Mouse (Mus musculus): Measurements from ENCODE around the gene Ube2q2. TPM values are rescaled to one million over a fixed set of nuclear protein-coding genes. Genes with fewer than 3 reads are reported as not detected.

Ube2q2 gene
- total and polyA plus RNA-seq, 3 experiments, result 7.8 to 29.5 (median 25.3) TPM

DNA sequence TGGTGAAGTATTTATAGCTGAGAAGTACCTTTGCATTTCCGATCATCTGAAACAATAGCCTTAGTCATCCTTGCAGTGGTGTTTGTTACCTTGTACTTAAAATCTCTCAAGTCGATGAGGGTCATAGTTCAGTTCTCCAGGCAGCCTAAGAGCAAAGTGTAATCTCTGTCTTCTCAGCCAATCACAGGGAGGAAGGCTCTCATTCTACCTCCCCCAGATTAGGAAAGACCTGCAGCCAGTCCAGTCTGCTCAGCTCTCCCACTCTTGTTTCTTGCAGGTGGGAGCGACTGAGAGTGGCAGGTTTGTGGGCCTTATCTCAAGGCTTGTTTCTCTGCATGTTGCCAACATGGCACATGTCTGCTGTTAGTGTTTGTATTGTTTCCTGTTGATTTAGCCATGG lies 66.4 kb downstream of the Ube2q2 start:
- no peak for DNase-seq
- peaks cover 3% of the 10 kb centered on the region for H3K4me1 ChIP-seq (ENCODE audit: control insufficient read depth, insufficient read depth, low read length)
- H3K27me3 ChIP-seq (ENCODE audit: control insufficient read depth, insufficient read depth, low read length), result no peaks in the 10 kb centered on the region
- 72% methylated on average over 3 of the region's 3 CpGs for WGBS
- peaks cover 49% of the 10 kb centered on the region for H3K36me3 ChIP-seq (ENCODE audit: control insufficient read depth, insufficient read depth, low read length)
- peaks cover 7% of the 10 kb centered on the region for H3K79me2 ChIP-seq (replicated peaks; ENCODE audit: control insufficient read depth, insufficient read depth, low read length)
- no peak for TF ChIP-seq EP300 (IDR thresholded peaks at IDR 0.05; ENCODE audit: insufficient read depth, low read depth, low read length)
- no peak for TF ChIP-seq CTCF (IDR thresholded peaks at IDR 0.05)
- no peak for TF ChIP-seq POLR2A (IDR thresholded peaks at IDR 0.05; ENCODE audit: insufficient read depth, low read depth, low read length)
- intact Hi-C loops (cut with DNase I), result no loop called here
- no peak overlapping the region for H3K9ac ChIP-seq (ENCODE audit: low read depth, low read length)
- H3K4me3 ChIP-seq, result no peak overlapping the region
- H3K27ac ChIP-seq, result no peak overlapping the region

DNA sequence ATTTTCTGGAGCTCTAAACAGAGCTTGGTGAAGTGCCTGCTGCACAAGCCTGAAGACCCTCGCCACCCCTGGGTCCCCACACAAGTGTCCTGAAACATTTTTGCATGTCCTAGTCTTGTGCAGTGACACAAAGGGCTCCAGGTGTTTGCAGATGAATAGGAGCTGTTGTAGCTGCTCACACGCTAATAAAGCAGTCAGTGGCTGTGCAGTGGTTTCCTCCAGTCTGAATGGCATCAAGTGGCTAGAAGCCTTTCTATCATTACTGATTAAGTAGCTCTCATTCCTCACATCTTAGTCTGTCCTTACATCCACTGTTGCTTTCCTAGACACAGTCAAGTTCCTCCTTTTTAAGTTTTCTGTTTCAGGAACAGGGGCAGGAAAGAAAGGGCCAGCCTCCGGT lies 67.0 kb downstream of the Ube2q2 start:
- H3K9ac ChIP-seq (ENCODE audit: low read depth, low read length), result no peak overlapping the region
- H3K4me1 ChIP-seq (ENCODE audit: control insufficient read depth, insufficient read depth, low read length), result peaks cover 3% of the 10 kb centered on the region
- no peak overlapping the region for H3K27ac ChIP-seq
- peaks cover 7% of the 10 kb centered on the region for H3K79me2 ChIP-seq (replicated peaks; ENCODE audit: control insufficient read depth, insufficient read depth, low read length)
- DNase-seq, result no peak
- TF ChIP-seq CTCF (IDR thresholded peaks at IDR 0.05) (no peak), EP300 (IDR thresholded peaks at IDR 0.05; ENCODE audit: insufficient read depth, low read depth, low read length) (no peak), POLR2A (IDR thresholded peaks at IDR 0.05; ENCODE audit: insufficient read depth, low read depth, low read length) (no peak)
- H3K36me3 ChIP-seq (ENCODE audit: control insufficient read depth, insufficient read depth, low read length), result peaks cover 43% of the 10 kb centered on the region
- intact Hi-C loops (cut with DNase I), result no loop called here
- no peaks in the 10 kb centered on the region for H3K27me3 ChIP-seq (ENCODE audit: control insufficient read depth, insufficient read depth, low read length)
- whole genome bisulfite sequencing, result 82% methylated on average over 3 of the region's 3 CpGs
- H3K4me3 ChIP-seq, result no peak overlapping the region

DNA sequence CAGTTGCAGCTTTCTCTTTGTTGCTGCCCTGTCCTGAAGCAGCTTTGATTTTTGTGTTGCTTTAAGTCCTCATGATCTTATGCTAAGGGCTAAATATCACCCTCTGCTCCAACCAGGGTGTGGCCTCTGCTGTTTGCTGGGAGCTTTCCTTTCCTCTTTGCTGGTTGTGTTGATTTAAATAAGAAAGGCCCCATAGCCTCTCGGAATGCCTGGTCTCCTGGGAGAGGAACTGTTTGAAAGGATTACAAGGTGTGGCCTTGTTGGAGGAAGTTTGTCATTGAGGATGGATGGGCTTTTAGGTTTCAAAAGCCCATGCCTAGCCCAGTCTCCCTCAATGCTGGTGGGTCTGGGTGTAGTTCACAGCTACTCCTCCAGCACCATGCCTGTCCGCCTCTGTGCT lies 67.4 kb downstream of the Ube2q2 start:
- TF ChIP-seq CTCF (IDR thresholded peaks at IDR 0.05) (no peak), POLR2A (IDR thresholded peaks at IDR 0.05; ENCODE audit: insufficient read depth, low read depth, low read length) (no peak), EP300 (IDR thresholded peaks at IDR 0.05; ENCODE audit: insufficient read depth, low read depth, low read length) (no peak)
- Histone ChIP-seq H3K4me3 (no peak overlapping the region), H3K79me2 (replicated peaks; ENCODE audit: control insufficient read depth, insufficient read depth, low read length) (peaks cover 7% of the 10 kb centered on the region), H3K27ac (no peak overlapping the region), H3K9ac (ENCODE audit: low read depth, low read length) (no peak overlapping the region), H3K36me3 (ENCODE audit: control insufficient read depth, insufficient read depth, low read length) (peaks cover 40% of the 10 kb centered on the region), H3K27me3 (ENCODE audit: control insufficient read depth, insufficient read depth, low read length) (no peaks in the 10 kb centered on the region), H3K4me1 (ENCODE audit: control insufficient read depth, insufficient read depth, low read length) (peaks cover 3% of the 10 kb centered on the region)
- intact Hi-C loops (cut with DNase I), result no loop called here
- 57% methylated on average over 2 of the region's 2 CpGs for WGBS
- no peak for DNase-seq

DNA sequence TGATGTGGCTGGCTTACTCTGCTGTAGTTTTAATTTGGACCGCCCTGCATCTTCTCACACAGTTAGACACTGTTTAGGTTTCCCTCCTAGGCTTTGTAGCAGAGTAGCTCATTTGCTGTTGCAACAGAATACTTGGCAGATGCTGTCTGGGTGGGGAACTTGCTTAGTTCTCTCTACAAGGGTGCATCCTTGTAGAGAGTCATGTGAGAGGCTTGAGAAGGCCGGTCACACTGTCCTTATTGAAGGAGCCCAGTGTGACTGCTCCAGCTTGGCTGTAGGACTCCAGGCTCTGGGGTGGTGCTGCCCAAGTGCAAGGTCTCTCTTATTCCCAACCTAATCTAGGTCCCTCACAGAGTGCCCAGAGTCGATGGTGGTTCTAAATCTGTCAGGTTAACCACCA lies 68.7 kb downstream of the Ube2q2 start:
- intact Hi-C loops (cut with DNase I), result no loop called here
- Histone ChIP-seq H3K4me1 (ENCODE audit: control insufficient read depth, insufficient read depth, low read length) (peaks cover 1% of the 10 kb centered on the region), H3K79me2 (replicated peaks; ENCODE audit: control insufficient read depth, insufficient read depth, low read length) (peaks cover 4% of the 10 kb centered on the region; the same call in 1 of the 2 replicates), H3K9ac (ENCODE audit: low read depth, low read length) (no peak overlapping the region), H3K27me3 (ENCODE audit: control insufficient read depth, insufficient read depth, low read length) (no peaks in the 10 kb centered on the region), H3K27ac (no peak overlapping the region), H3K36me3 (ENCODE audit: control insufficient read depth, insufficient read depth, low read length) (peaks cover 44% of the 10 kb centered on the region), H3K4me3 (no peak overlapping the region)
- TF ChIP-seq CTCF (IDR thresholded peaks at IDR 0.05) (no peak), EP300 (IDR thresholded peaks at IDR 0.05; ENCODE audit: insufficient read depth, low read depth, low read length) (no peak), POLR2A (IDR thresholded peaks at IDR 0.05; ENCODE audit: insufficient read depth, low read depth, low read length) (no peak)
- no peak for DNase-seq
- 84% methylated on average over 3 of the region's 3 CpGs for WGBS

DNA sequence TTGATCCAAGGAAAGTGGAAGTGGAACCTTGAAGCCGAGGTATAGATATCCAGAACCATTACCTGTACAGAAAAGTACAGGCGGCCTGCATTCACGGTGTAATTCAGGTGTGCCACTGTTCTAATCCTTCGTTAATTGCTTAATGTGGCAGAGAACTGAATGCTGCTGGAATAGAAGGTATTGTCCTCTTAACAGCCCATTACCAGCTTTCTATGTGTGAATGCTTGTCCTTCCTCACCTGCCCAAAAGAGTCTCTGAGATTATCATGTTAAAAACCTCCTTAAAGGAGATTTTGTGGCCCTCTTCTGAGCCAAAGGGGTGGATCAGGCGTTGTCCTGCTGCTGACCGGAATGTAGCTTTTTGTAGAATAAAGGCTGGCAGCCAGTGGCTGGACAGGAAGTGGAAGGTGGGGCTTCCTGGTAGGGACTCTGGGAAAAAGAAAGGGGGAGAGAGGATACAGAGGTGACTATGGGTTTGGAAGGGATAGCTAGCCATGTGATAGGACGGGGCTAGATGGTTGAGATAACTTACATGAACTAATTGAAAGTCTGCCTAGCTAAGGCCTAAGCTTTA lies 76.6 kb downstream of the Ube2q2 start:
- Histone ChIP-seq H3K79me2 (replicated peaks; ENCODE audit: control insufficient read depth, insufficient read depth, low read length) (no peaks in the 10 kb centered on the region), H3K27me3 (ENCODE audit: control insufficient read depth, insufficient read depth, low read length) (no peaks in the 10 kb centered on the region), H3K36me3 (ENCODE audit: control insufficient read depth, insufficient read depth, low read length) (peaks cover 16% of the 10 kb centered on the region), H3K4me3 (no peak overlapping the region), H3K4me1 (ENCODE audit: control insufficient read depth, insufficient read depth, low read length) (peaks cover 3% of the 10 kb centered on the region), H3K27ac (peak overlapping the region; percentile 48), H3K9ac (ENCODE audit: low read depth, low read length) (no peak overlapping the region)
- intact Hi-C loops (cut with DNase I), result loop anchor here (2.0 kb wide), 1 partner anchor 16 kb away; the partner anchor contains the start of gene Fbxo22
- TF ChIP-seq POLR2A (IDR thresholded peaks at IDR 0.05; ENCODE audit: insufficient read depth, low read depth, low read length), result peak; percentile 30; the same call in 1 of the 2 replicates
- no peak for TF ChIP-seq CTCF (IDR thresholded peaks at IDR 0.05)
- TF ChIP-seq EP300 (IDR thresholded peaks at IDR 0.05; ENCODE audit: insufficient read depth, low read depth, low read length), result peak; percentile 79
- DNase-seq, result peak in 1 of 2 experiments; percentile 43
- 63% methylated on average over 7 of the region's 7 CpGs for WGBS

DNA sequence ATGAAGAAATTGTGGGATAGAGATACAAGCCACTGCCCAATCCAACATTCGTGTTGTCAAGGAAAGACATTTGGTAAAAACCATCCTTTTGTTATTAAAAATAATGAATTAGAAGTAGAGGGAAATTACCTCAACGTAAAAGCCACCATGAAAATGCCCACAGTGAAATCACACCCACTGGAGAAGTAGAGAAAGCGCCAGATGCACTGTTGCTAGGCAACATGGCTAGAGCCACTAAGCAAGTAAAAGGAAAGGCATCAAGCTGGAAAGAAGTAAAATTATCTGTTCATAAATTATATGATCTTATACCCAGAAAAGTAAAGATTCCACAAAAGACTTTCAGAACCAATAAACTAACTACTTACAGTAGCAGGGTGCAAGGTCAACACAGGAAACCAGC lies 77.6 kb downstream of the Ube2q2 start:
- Histone ChIP-seq H3K27ac (no peak overlapping the region; the same call in 1 of the 2 replicates), H3K79me2 (replicated peaks; ENCODE audit: control insufficient read depth, insufficient read depth, low read length) (no peaks in the 10 kb centered on the region), H3K4me1 (ENCODE audit: control insufficient read depth, insufficient read depth, low read length) (peaks cover 3% of the 10 kb centered on the region), H3K27me3 (ENCODE audit: control insufficient read depth, insufficient read depth, low read length) (no peaks in the 10 kb centered on the region), H3K4me3 (no peak overlapping the region), H3K36me3 (ENCODE audit: control insufficient read depth, insufficient read depth, low read length) (peaks cover 15% of the 10 kb centered on the region), H3K9ac (ENCODE audit: low read depth, low read length) (no peak overlapping the region)
- 91% methylated on average over 3 of the region's 3 CpGs for WGBS
- TF ChIP-seq CTCF (IDR thresholded peaks at IDR 0.05) (no peak), EP300 (IDR thresholded peaks at IDR 0.05; ENCODE audit: insufficient read depth, low read depth, low read length) (no peak), POLR2A (IDR thresholded peaks at IDR 0.05; ENCODE audit: insufficient read depth, low read depth, low read length) (no peak)
- intact Hi-C loops (cut with DNase I), result no loop called here
- DNase-seq, result no peak
